Mouse (Mus musculus): ENCODE measurements around the gene Gpr61. TPM values are rescaled to one million over a fixed set of nuclear protein-coding genes. Genes with fewer than 3 reads are reported as not detected.

Gpr61 gene
- polyA plus RNA-seq (2015; fragmentation: Nextera tagmentation; extraction: Ambion mirVana) = 0.06 TPM in 1 of 2 replicates, not detected in the other

DNA sequence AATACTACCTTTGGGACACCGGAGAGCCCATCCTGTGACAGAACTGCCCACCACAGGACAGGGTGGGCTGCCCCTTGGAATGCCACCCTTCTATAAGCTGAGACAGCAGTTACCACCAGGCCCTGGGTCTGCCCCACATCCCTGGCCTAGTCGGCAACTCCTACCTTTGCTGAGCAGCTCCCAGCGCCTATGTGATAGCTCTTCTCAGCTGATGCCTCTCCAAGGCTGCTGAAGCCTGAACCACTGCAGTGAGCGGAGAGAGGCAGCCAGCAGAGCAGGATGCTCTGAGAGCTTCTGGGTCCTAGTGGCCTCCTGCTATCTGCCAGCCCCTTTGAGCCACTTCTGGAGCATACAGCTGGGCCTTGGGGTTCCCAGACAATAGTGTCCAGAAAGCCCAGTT is at the start of gene Gpr61:
Gpr61 (minus strand) TSS at position 227 of the 400 bp plus-strand sequence.

DNA sequence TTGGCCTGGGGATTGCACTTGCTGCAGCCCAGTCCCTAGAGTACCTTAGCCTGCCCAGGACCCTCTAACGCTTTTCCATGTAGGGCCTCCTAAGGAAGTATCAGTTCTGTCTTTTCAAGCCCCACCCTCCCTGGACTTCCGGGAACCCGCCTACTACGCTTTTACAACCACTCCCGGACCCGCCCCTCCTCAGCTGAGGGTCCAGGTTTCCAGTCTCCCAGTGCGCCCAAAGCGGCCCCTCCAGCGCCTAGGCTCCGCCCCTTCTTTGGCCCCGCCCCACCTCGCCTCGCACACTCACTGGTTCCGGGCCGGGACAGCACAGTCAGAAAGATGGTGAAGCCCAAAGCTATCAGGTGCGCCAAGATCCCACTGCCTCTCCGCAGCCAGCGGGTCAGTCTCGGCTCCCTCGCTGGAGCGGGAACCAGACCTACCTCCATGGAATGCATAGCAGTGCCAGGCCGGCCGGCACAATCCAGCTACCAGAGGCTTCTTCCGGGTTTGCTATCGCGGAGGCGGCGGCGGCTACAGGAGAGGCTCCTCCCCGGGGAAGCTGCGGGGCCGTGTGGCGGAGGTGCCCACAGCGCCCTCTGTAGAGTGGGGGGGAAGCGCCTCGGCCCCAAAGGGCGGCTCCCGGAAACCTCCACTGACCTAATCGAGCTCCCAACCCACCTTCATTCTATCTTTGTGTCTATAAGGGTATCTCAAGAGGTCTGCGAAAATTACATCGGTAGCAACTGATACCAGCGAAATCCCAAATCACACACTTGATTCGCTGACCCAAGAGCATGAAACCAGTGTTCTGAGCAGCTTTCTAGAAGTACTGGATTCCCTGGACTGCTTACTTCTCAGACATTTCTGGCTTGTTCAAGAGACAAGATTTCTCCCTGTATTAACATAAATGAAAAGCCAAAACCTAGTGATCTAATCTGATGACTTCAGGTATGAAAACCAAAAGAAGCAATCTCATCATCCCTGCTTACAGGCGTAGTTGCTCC is 45.9 kb upstream of the Gpr61 start, which contains the start of gene Cyb561d1:
Cyb561d1 (minus strand) TSS at position 884 of the 995 bp plus-strand sequence.

DNA sequence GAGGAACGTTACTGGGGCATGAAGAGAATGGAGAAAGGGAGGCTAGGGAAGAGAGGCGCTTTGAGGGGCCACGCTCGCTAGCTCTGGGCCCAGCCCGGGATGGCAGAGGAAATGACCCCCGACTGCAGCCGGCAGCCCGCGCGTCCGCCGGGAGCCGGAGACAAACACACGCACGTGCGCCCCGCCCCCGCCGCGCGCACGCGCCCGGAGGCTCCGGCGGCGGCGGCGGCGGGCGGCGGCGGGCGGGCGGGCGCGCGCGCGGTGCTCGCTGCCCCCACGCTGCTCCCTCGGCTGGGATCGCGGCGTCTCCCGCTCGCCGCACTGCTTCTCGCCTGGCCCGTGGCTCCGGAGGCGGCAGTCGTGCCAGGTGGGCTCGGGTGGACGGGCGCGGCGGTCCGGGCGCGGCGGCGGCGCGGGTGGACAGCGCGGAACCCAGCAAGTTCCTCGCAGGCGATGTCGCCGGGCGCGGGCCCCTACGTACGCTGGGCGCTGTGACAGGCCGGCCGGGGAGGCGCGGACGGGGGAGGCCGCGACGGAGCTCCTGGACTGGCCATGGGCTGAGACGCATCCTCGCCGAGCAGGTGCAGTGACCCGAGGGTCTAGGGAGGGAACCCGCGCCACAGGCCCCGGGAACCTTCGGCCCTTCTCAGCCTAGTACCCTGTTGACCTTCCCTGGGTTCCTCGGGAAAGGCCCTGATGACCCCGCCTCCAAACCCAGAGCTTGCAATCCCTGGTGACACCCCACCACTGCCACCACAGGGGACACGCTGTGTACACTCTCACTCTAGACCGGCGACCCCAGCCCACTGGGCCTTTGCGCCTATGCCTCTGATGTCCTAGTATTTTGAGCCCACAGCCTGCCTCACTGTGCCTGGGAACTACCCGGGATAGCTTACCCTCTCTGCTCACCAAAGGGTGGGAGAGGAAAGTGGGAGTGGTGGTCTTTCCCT is 31.7 kb upstream of the Gpr61 start, which contains the start of gene Amigo1:
Amigo1 (plus strand) TSS at position 238 of the 950 bp plus-strand sequence.

DNA sequence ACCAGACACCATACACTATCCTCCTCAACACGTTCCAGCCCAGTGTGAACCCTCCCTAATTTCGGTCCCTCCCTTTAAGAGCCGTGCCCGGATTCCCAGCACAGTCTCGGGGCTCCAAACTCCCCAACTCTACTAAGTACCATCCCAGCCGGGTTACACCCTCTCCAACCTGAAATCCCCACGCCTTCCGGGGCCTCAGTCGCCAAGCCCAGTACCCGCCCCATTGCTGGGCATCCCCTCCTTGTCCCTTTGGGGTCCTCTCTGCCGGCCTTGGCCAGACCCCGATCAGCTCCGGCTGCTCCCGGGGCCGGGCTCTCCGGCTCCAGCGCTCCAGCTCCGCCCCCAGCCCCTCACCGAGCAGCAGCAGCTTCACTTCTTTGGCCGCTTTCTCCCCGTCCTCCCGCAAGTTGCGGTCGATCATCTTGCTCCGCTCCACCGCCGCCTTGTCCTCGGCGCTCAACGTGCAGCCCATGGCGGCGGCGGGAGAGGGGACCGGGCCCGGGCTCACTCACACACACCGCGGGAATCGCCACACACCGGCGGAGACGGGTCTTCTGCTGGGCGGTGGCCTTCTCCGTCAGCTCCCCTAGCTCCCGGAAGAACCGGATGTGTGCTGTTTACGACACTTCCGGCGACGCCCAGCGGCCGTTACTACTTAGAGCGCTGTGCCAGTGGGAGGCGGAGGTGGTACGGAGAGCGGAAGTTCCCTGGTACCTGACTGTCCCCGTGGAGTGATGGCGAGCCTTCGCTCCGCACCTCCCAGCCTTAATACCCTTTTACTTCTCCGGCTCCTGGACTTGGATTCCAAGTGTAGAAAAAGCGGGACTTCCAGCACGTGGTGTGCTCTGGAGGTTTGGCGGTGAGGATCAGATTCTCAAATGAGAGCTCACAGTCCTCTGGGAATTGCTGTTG is 8.9 kb downstream of the Gpr61 start, which contains the start of gene Gnai3:
Gnai3 (minus strand) TSS at position 613 of the 912 bp plus-strand sequence.

Other genes with a start within 250 kb of the Gpr61 start
- gene Gstm7, start 223.1 kb downstream of the Gpr61 start, polyA plus RNA-seq (2015; fragmentation: Nextera tagmentation; extraction: Ambion mirVana) = 1.8 and 2.5 TPM in 2 replicates
- gene Gstm6, start 211.1 kb downstream of the Gpr61 start, polyA plus RNA-seq (2015; fragmentation: Nextera tagmentation; extraction: Ambion mirVana) = 2.4 and 2.5 TPM in 2 replicates
- gene Gstm3, start 185.6 kb downstream of the Gpr61 start, polyA plus RNA-seq (2015; fragmentation: Nextera tagmentation; extraction: Ambion mirVana) = 0.33 and 0.40 TPM in 2 replicates
- gene Gstm2, start 168.4 kb downstream of the Gpr61 start, polyA plus RNA-seq (2015; fragmentation: Nextera tagmentation; extraction: Ambion mirVana) = 109 and 123 TPM in 2 replicates
- 1,712 and 1,836 TPM in 2 replicates for gene Gstm1, start 136.9 kb downstream of the Gpr61 start, polyA plus RNA-seq (2015; fragmentation: Nextera tagmentation; extraction: Ambion mirVana)
- gene Gstm4, start 110.0 kb downstream of the Gpr61 start, polyA plus RNA-seq (2015; fragmentation: Nextera tagmentation; extraction: Ambion mirVana) = 58.6 and 63.9 TPM in 2 replicates
- gene Ampd2, start 68.2 kb downstream of the Gpr61 start, polyA plus RNA-seq (2015; fragmentation: Nextera tagmentation; extraction: Ambion mirVana) = 14.9 and 16.5 TPM in 2 replicates
- gene Gnat2, start 62.1 kb downstream of the Gpr61 start, polyA plus RNA-seq (2015; fragmentation: Nextera tagmentation; extraction: Ambion mirVana) = 0.28 and 0.45 TPM in 2 replicates
- gene Gnai3, start 8.7 kb downstream of the Gpr61 start, polyA plus RNA-seq (2015; fragmentation: Nextera tagmentation; extraction: Ambion mirVana) = 98.7 and 117 TPM in 2 replicates
- gene Amigo1, start 31.5 kb upstream of the Gpr61 start, polyA plus RNA-seq (2015; fragmentation: Nextera tagmentation; extraction: Ambion mirVana) = 2.7 and 3.2 TPM in 2 replicates
- gene Cyb561d1, start 46.3 kb upstream of the Gpr61 start, polyA plus RNA-seq (2015; fragmentation: Nextera tagmentation; extraction: Ambion mirVana) = 3.2 and 4.2 TPM in 2 replicates
- gene Atxn7l2, start 56.1 kb upstream of the Gpr61 start, polyA plus RNA-seq (2015; fragmentation: Nextera tagmentation; extraction: Ambion mirVana) = 3.8 and 4.5 TPM in 2 replicates
- gene Sypl2, start 71.8 kb upstream of the Gpr61 start, polyA plus RNA-seq (2015; fragmentation: Nextera tagmentation; extraction: Ambion mirVana) = 0.05 TPM in 2 replicates
- gene Psma5, start 102.0 kb upstream of the Gpr61 start, polyA plus RNA-seq (2015; fragmentation: Nextera tagmentation; extraction: Ambion mirVana) = 187 and 210 TPM in 2 replicates
- gene Sort1, start 129.2 kb upstream of the Gpr61 start, polyA plus RNA-seq (2015; fragmentation: Nextera tagmentation; extraction: Ambion mirVana) = 7.2 and 8.6 TPM in 2 replicates
- gene Mybphl, start 210.0 kb upstream of the Gpr61 start, polyA plus RNA-seq (2015; fragmentation: Nextera tagmentation; extraction: Ambion mirVana) = not detected in 2 replicates
- gene Psrc1, start 229.0 kb upstream of the Gpr61 start, polyA plus RNA-seq (2015; fragmentation: Nextera tagmentation; extraction: Ambion mirVana) = 7.8 and 9.2 TPM in 2 replicates

Measured in urinary bladder, postnatal 0 days (tissue).